9 mouse cellular contexts compared by ENCODE assay signal in the genomic region with DNA sequence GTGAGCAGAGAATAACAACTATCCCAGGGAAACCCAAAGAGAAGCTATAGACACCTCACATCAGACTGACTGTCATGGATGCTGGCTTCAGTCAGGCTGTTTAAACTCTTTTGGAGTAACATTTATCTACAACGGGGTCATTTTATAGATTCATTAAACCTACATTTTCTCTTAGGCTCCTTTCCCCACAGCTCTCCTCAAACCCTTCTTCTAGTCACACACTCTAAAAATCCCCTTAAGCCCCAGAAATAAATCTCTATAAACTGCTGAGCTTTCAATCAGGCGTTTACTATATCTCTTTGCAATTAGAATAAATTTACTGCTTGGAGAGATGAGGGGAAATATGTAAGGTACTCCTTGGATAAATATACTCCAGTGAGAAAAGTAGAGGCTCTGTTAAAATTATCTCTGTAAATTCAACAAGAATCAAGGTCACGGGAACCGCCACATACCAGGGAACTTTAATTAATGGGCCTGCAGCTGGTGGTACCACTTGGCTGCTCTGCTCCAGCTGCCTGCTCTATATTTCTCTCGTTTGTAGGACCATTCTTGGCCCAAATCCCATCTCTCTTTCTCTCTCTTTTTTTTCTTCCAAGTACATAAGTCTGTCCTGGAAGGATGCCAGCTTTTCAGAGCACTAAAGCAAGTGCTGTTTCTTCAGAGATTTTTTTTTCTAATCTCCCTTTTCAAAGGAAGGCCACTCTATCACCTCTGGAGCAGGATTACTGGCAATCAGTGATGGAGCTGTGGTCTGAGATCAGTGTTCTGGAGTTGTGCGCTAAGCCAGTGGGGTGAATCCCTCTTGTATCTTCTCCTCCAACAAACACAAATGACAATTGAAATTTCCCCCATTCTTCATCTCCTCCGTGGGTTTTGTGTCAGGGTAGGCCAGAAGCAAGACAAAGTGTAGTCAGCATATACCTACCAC. TPM values are rescaled to one million over a fixed set of nuclear protein-coding genes. Genes with fewer than 3 reads are reported as not detected.
DNase-seq lines count a peak whose midpoint lies in the region; ATAC-seq lines count a peak whose summit lies in the region.
"Had no signal": no experiment of that assay in that cellular context is flagged by ENCODE, and none has a peak within 500 bp of the region (broad histone marks: within the 10 kb centered on the region; RNA-seq: fewer than 3 reads in every experiment).

No protein-coding gene starts in this region.

- DNase-seq in heart, postnatal 10 days: no peak
- peak; percentile 73 for DNase-seq in midbrain, embryonic 11.5 days (ENCODE audit: low spot score, missing footprints)
- no peak for DNase-seq in midbrain, embryonic 10.5 days (ENCODE audit: low spot score)
- DNase-seq in gastrocnemius, postnatal 14 days: no peak

- WGBS in heart, embryonic 15.5 days: 40% methylated on average over 7 of the region's 7 CpGs
- WGBS in midbrain, embryonic 11.5 days: 62% methylated on average over 7 of the region's 7 CpGs
- WGBS in midbrain, embryonic 10.5 days: 67% methylated on average over 7 of the region's 7 CpGs
- WGBS in limb, embryonic 13.5 days: 22% methylated on average over 7 of the region's 7 CpGs
- WGBS in stomach, embryonic 15.5 days: 17% methylated on average over 7 of the region's 7 CpGs

- intact Hi-C loops in heart, postnatal 10 days (cut with DNase I): no loop called here
- intact Hi-C loops in gastrocnemius, postnatal 14 days (cut with DNase I; ENCODE audit: low total_unique reads): no loop called here

- H3K36me3 ChIP-seq in heart, embryonic 15.5 days: no peaks in the 10 kb centered on the region
- no peaks in the 10 kb centered on the region for H3K36me3 ChIP-seq in midbrain, embryonic 11.5 days (ENCODE audit: control insufficient read depth, insufficient read depth, low read length)
- H3K36me3 ChIP-seq in midbrain, embryonic 10.5 days: no peaks in the 10 kb centered on the region
- H3K36me3 ChIP-seq in limb, embryonic 13.5 days: no peaks in the 10 kb centered on the region
- H3K36me3 ChIP-seq in stomach, embryonic 15.5 days: no peaks in the 10 kb centered on the region

- H3K27me3 ChIP-seq in heart, embryonic 15.5 days: no peaks in the 10 kb centered on the region
- no peaks in the 10 kb centered on the region for H3K27me3 ChIP-seq in midbrain, embryonic 11.5 days (ENCODE audit: control insufficient read depth, insufficient read depth, low read length)
- no peaks in the 10 kb centered on the region for H3K27me3 ChIP-seq in midbrain, embryonic 10.5 days (ENCODE audit: low read depth, poor library complexity, severe bottlenecking)
- H3K27me3 ChIP-seq in limb, embryonic 13.5 days: no peaks in the 10 kb centered on the region
- no peaks in the 10 kb centered on the region for H3K27me3 ChIP-seq in stomach, embryonic 15.5 days (replicated peaks)

- H3K4me2 ChIP-seq in heart, embryonic 15.5 days: no peak overlapping the region
- H3K4me2 ChIP-seq in midbrain, embryonic 11.5 days: no peak overlapping the region
- 0 out of 2 replicates have a peak overlapping the region, but pooled peaks have one; percentile 19 for H3K4me2 ChIP-seq in limb, embryonic 13.5 days (replicated peaks)
- H3K4me2 ChIP-seq in stomach, embryonic 15.5 days: no peak overlapping the region

- no peak overlapping the region for H3K9ac ChIP-seq in heart, embryonic 15.5 days
- H3K9ac ChIP-seq in midbrain, embryonic 11.5 days (ENCODE audit: low read length): no peak overlapping the region
- no peak overlapping the region for H3K9ac ChIP-seq in limb, embryonic 13.5 days
- no peak overlapping the region for H3K9ac ChIP-seq in stomach, embryonic 15.5 days

- H3K27ac ChIP-seq in heart, embryonic 15.5 days: peak overlapping the region; percentile 21
- H3K27ac ChIP-seq in midbrain, embryonic 11.5 days (ENCODE audit: low read depth, low read length): no peak overlapping the region
- no peak overlapping the region for H3K27ac ChIP-seq in midbrain, embryonic 10.5 days (replicated peaks)
- peak overlapping the region; percentile 22; the same call in 1 of the 2 replicates for H3K27ac ChIP-seq in limb, embryonic 13.5 days
- H3K27ac ChIP-seq in stomach, embryonic 15.5 days: peak overlapping the region; percentile 35; the same call in 1 of the 2 replicates

- no peak for ATAC-seq in heart, embryonic 15.5 days (replicated peaks; ENCODE audit: insufficient number of reproducible peaks, insufficient read depth, low FRiP score, low read depth)
- ATAC-seq in midbrain, embryonic 11.5 days (ENCODE audit: low FRiP score): no peak
- ATAC-seq in limb, embryonic 13.5 days (ENCODE audit: low FRiP score, low read depth): peak; percentile 68; the same call in 1 of the 2 replicates
- ATAC-seq in stomach, embryonic 15.5 days (ENCODE audit: insufficient read depth, low FRiP score, low read depth): peak; percentile 62; the same call in 1 of the 2 replicates
- ATAC-seq in activated CD4-positive, CD25-positive, alpha-beta regulatory T cell, adult 4 months: no peak

- H3K4me1 ChIP-seq in heart, embryonic 15.5 days (replicated peaks): peaks cover 15% of the 10 kb centered on the region
- H3K4me1 ChIP-seq in midbrain, embryonic 11.5 days (ENCODE audit: control insufficient read depth, insufficient read depth, low read length): no peaks in the 10 kb centered on the region
- H3K4me1 ChIP-seq in midbrain, embryonic 10.5 days: peaks cover 6% of the 10 kb centered on the region
- H3K4me1 ChIP-seq in limb, embryonic 13.5 days: peaks cover 25% of the 10 kb centered on the region
- H3K4me1 ChIP-seq in stomach, embryonic 15.5 days: peaks cover 9% of the 10 kb centered on the region; the same call in 1 of the 2 replicates

- H3K9me3 ChIP-seq in heart, embryonic 15.5 days (replicated peaks): no peaks in the 10 kb centered on the region
- no peaks in the 10 kb centered on the region for H3K9me3 ChIP-seq in midbrain, embryonic 11.5 days (ENCODE audit: control insufficient read depth, low read length)
- H3K9me3 ChIP-seq in midbrain, embryonic 10.5 days (replicated peaks): no peaks in the 10 kb centered on the region
- no peaks in the 10 kb centered on the region for H3K9me3 ChIP-seq in limb, embryonic 13.5 days
- H3K9me3 ChIP-seq in stomach, embryonic 15.5 days: no peaks in the 10 kb centered on the region

- H3K4me3 ChIP-seq in heart, embryonic 15.5 days: no peak overlapping the region
- no peak overlapping the region for H3K4me3 ChIP-seq in midbrain, embryonic 11.5 days (ENCODE audit: low read depth, low read length)
- H3K4me3 ChIP-seq in midbrain, embryonic 10.5 days: no peak overlapping the region
- no peak overlapping the region for H3K4me3 ChIP-seq in limb, embryonic 13.5 days
- H3K4me3 ChIP-seq in stomach, embryonic 15.5 days (replicated peaks): no peak overlapping the region

RNA-seq across cellular contexts. Expression of a gene that starts 2.0 kb away (rescaled TPM):
- not detected in 2 replicates for polyA plus RNA-seq in heart, embryonic 15.5 days (2015; fragmentation: Nextera tagmentation; extraction: Ambion mirVana)
- not detected for total RNA-seq in heart, postnatal 10 days (2021)
- polyA plus RNA-seq in midbrain, embryonic 11.5 days (2014; fragmentation: Nextera tagmentation; extraction: Ambion mirVana): not detected in 2 replicates
- polyA plus RNA-seq in midbrain, embryonic 10.5 days (2016; fragmentation: Nextera tagmentation; extraction: Ambion mirVana): not detected in 2 replicates
- not detected in 2 replicates for polyA plus RNA-seq in limb, embryonic 13.5 days (2015; fragmentation: Nextera tagmentation; extraction: Ambion mirVana)
- polyA plus RNA-seq in stomach, embryonic 15.5 days (2015; fragmentation: Nextera tagmentation; extraction: Ambion mirVana): not detected in 2 replicates
- total RNA-seq in gastrocnemius, postnatal 14 days (2021): not detected
- polyA plus RNA-seq in activated CD4-positive, CD25-positive, alpha-beta regulatory T cell, adult 4 months (2017; shearing (Covaris generic)): not detected
- total RNA-seq: layer of hippocampus, adult 8-10 months had no signal

RNA-seq across cellular contexts. Expression of a gene that starts 36.5 kb away (rescaled TPM):
- 21.9 and 23.5 TPM in 2 replicates for polyA plus RNA-seq in heart, embryonic 15.5 days (2015; fragmentation: Nextera tagmentation; extraction: Ambion mirVana)
- total RNA-seq in heart, postnatal 10 days (2021): 10 to 100 TPM; 12.6 to 13.3 TPM
- polyA plus RNA-seq in midbrain, embryonic 11.5 days (2014; fragmentation: Nextera tagmentation; extraction: Ambion mirVana): 0.08 TPM in 2 replicates
- polyA plus RNA-seq in midbrain, embryonic 10.5 days (2016; fragmentation: Nextera tagmentation; extraction: Ambion mirVana): 0.05 TPM in 1 of 2 replicates, not detected in the other
- polyA plus RNA-seq in limb, embryonic 13.5 days (2015; fragmentation: Nextera tagmentation; extraction: Ambion mirVana): 0.64 TPM in 2 replicates
- 22.3 and 23.3 TPM in 2 replicates for polyA plus RNA-seq in stomach, embryonic 15.5 days (2015; fragmentation: Nextera tagmentation; extraction: Ambion mirVana)
- not detected for total RNA-seq in gastrocnemius, postnatal 14 days (2021)
- polyA plus RNA-seq in activated CD4-positive, CD25-positive, alpha-beta regulatory T cell, adult 4 months (2017; shearing (Covaris generic)): not detected
- total RNA-seq: layer of hippocampus, adult 8-10 months had no signal

Comparison
In these comparisons a context has a peak if more than half of its experiments do, and no peak if none do; other contexts are left out.
1. ATAC-seq: peak in limb, embryonic 13.5 days (single experiment) and stomach, embryonic 15.5 days (single experiment); none in heart, embryonic 15.5 days (single experiment), midbrain, embryonic 11.5 days (single experiment) and activated CD4-positive, CD25-positive, alpha-beta regulatory T cell, adult 4 months (single experiment).
2. H3K27ac ChIP-seq: peak in heart, embryonic 15.5 days (single experiment), limb, embryonic 13.5 days (single experiment) and stomach, embryonic 15.5 days (single experiment); none in midbrain, embryonic 11.5 days (single experiment) and midbrain, embryonic 10.5 days (single experiment).
3. RNA of a gene that starts 36.5 kb away (polyA plus RNA-seq): 22.3 to 23.3 TPM in stomach, embryonic 15.5 days and 21.9 to 23.5 TPM in heart, embryonic 15.5 days; 0.64 TPM in limb, embryonic 13.5 days, 0.08 TPM in midbrain, embryonic 11.5 days, 0.05 TPM in midbrain, embryonic 10.5 days and not detected in activated CD4-positive, CD25-positive, alpha-beta regulatory T cell, adult 4 months; every median in the first group is over 10 times any median in the second.